Mouse (Mus musculus): Measurements from ENCODE around the gene Mga. TPM values are rescaled to one million over a fixed set of nuclear protein-coding genes. Genes with fewer than 3 reads are reported as not detected.

Gene Mga
- polyA plus RNA-seq, 1 experiment: 23.8 TPM

GRCm38 (mm10) chr2:120012924-120013323 is 115.9 kb downstream of the Mga start:
- no peak for DNase-seq
- no peak for TF ChIP-seq POLR2A (IDR thresholded peaks at IDR 0.05; ENCODE audit: borderline replicate concordance, extremely low read depth, low read depth, low read length)
- TF ChIP-seq CTCF (IDR thresholded peaks at IDR 0.05; ENCODE audit: insufficient read depth, low read length): no peak
- no peak overlapping the region for H3K4me3 ChIP-seq (replicated peaks; ENCODE audit: extremely low read depth, low read depth, low read length)
- H3K4me1 ChIP-seq (ENCODE audit: control insufficient read depth, insufficient read depth, low read length): 0 out of 2 replicates have a peak, but pooled peaks cover 3% of the 10 kb centered on the region
- 82% methylated on average over 13 of the region's 13 CpGs for WGBS

GRCm38 (mm10) chr2:120013831-120014486 is 116.9 kb downstream of the Mga start:
- Histone ChIP-seq H3K4me1 (ENCODE audit: control insufficient read depth, insufficient read depth, low read length) (no peaks in the 10 kb centered on the region), H3K4me3 (replicated peaks; ENCODE audit: extremely low read depth, low read depth, low read length) (no peak overlapping the region)
- WGBS: 94% methylated on average over 2 of the region's 2 CpGs
- no peak for DNase-seq
- no peak for TF ChIP-seq CTCF (IDR thresholded peaks at IDR 0.05; ENCODE audit: insufficient read depth, low read length)
- no peak for TF ChIP-seq POLR2A (IDR thresholded peaks at IDR 0.05; ENCODE audit: borderline replicate concordance, extremely low read depth, low read depth, low read length)

- DNase-seq: no peak
- Histone ChIP-seq H3K4me3 (replicated peaks; ENCODE audit: extremely low read depth, low read depth, low read length) (no peak overlapping the region), H3K4me1 (ENCODE audit: control insufficient read depth, insufficient read depth, low read length) (no peaks in the 10 kb centered on the region)
- WGBS: 93% methylated on average over 4 of the region's 4 CpGs
- TF ChIP-seq POLR2A (IDR thresholded peaks at IDR 0.05; ENCODE audit: borderline replicate concordance, extremely low read depth, low read depth, low read length): no peak
- no peak for TF ChIP-seq CTCF (IDR thresholded peaks at IDR 0.05; ENCODE audit: insufficient read depth, low read length)
Measured at GRCm38 (mm10) chr2:120015882-120016281, 118.9 kb downstream of the Mga start.

- no peak overlapping the region for H3K4me3 ChIP-seq (replicated peaks; ENCODE audit: extremely low read depth, low read depth, low read length)
- WGBS: 79% methylated on average over 12 of the region's 12 CpGs
- no peaks in the 10 kb centered on the region for H3K4me1 ChIP-seq (ENCODE audit: control insufficient read depth, insufficient read depth, low read length)
- TF ChIP-seq CTCF (IDR thresholded peaks at IDR 0.05; ENCODE audit: insufficient read depth, low read length): no peak
- TF ChIP-seq POLR2A (IDR thresholded peaks at IDR 0.05; ENCODE audit: borderline replicate concordance, extremely low read depth, low read depth, low read length): no peak
- DNase-seq: no peak
Measured at GRCm38 (mm10) chr2:120017599-120017998, 120.6 kb downstream of the Mga start.

Other genes starting within 250 kb of the Mga start
- gene Ndufaf1, start 234.4 kb upstream of the Mga start, polyA plus RNA-seq (2012; rRNA removed): 1.7 and 4.6 TPM in 2 replicates
- gene Rtf1, start 222.2 kb upstream of the Mga start, polyA plus RNA-seq (2012; rRNA removed): 6.7 and 10.3 TPM in 2 replicates
- gene Itpka, start 154.9 kb upstream of the Mga start, polyA plus RNA-seq (2012; rRNA removed): 9.5 and 9.6 TPM in 2 replicates
- 3.9 and 4.2 TPM in 2 replicates for gene Ltk, start 136.8 kb upstream of the Mga start, polyA plus RNA-seq (2012; rRNA removed)
- 21.6 and 24.5 TPM in 2 replicates for gene Rpap1, start 109.7 kb upstream of the Mga start, polyA plus RNA-seq (2012; rRNA removed)
- 11.8 and 16.4 TPM in 2 replicates for gene Tyro3, start 99.5 kb upstream of the Mga start, polyA plus RNA-seq (2012; rRNA removed)
- gene Mapkbp1, start 75.5 kb downstream of the Mga start, polyA plus RNA-seq (2012; rRNA removed): 31.5 and 37.5 TPM in 2 replicates
- 5.1 and 10.6 TPM in 2 replicates for gene Jmjd7, start 130.3 kb downstream of the Mga start, polyA plus RNA-seq (2012; rRNA removed)
- 0.30 and 3.8 TPM in 2 replicates for gene Gm28042, start 130.3 kb downstream of the Mga start, polyA plus RNA-seq (2012; rRNA removed)
- gene Pla2g4b, start 136.2 kb downstream of the Mga start, polyA plus RNA-seq (2012; rRNA removed): 4.3 and 20.6 TPM in 2 replicates

Data from lung, adult 2 months (tissue).